Mouse (Mus musculus): ENCODE measurements around the gene Ccdc17.
A peak's percentile ranks its signal among the peaks of the same experiment; 100 is the strongest.

- TF ChIP-seq CTCF (IDR thresholded peaks at IDR 0.05; ENCODE audit: borderline replicate concordance, insufficient read depth, low read depth, low read length), result no peak
- peak; percentile 92 for TF ChIP-seq POLR2A (IDR thresholded peaks at IDR 0.05; ENCODE audit: borderline replicate concordance, insufficient read depth, low read length)
These were observed 39.7 kb upstream of the Ccdc17 start for GRCm38 (mm10) chr4:116556561-116557305.

Measured in cerebellum, adult 2 months (tissue).